Mouse (Mus musculus) MEL (cell line): ENCODE data around the gene Nt5e. TPM values are rescaled to one million over a fixed set of nuclear protein-coding genes. Genes with fewer than 3 reads are reported as not detected.

Experiments
- DNase-seq: peaks from one replicate; pipeline ENCODE4 v3.0.0; 2011; ENCODE audit warnings: low read depth, low spot score
- H3K27ac ChIP-seq: 2 replicates; pipeline ENCODE4 v1.5.1; 2012; ENCODE audit warnings: low read depth, mild to moderate bottlenecking, control low read depth, low read length, moderate library complexity; ENCODE audit not compliant: control insufficient read depth
- H3K27me3 ChIP-seq, 2 experiments: fragments of 150-350 bp in 1 of 2; sonication (generic) in 1 of 2; 2 replicates each; pipeline ENCODE4 v1.6.1; 2012; ENCODE audit warnings: low read length in 2 of 2, mild to moderate bottlenecking in 2 of 2, improper control_type of control experiment in 1 of 2, moderate library complexity in 1 of 2; ENCODE audit not compliant: insufficient read depth in 2 of 2, control insufficient read depth in 1 of 2
- H3K36me3 ChIP-seq, 2 experiments: 2 replicates each; pipeline ENCODE4 v1.6.1; 2012 to 2014; ENCODE audit warnings: low read length in 2 of 2, improper control_type of control experiment in 1 of 2, inconsistent platforms in 1 of 2, mild to moderate bottlenecking in 1 of 2; ENCODE audit not compliant: insufficient read depth in 2 of 2, control insufficient read depth in 1 of 2
- H3K4me1 ChIP-seq, 2 experiments: fragments of 150-350 bp in 1 of 2; sonication (generic) in 1 of 2; 2 replicates each; pipeline ENCODE4 v1.6.1; 2012; ENCODE audit warnings: low read length in 2 of 2, improper control_type of control experiment in 1 of 2, mild to moderate bottlenecking in 1 of 2; ENCODE audit not compliant: insufficient read depth in 2 of 2, control insufficient read depth in 1 of 2
- H3K4me3 ChIP-seq, 2 experiments: fragments of 150-350 bp in 1 of 2; sonication (generic) in 1 of 2; 2 replicates each; pipeline ENCODE4 v1.5.1; 2012; ENCODE audit warnings: low read depth in 2 of 2, low read length in 2 of 2, mild to moderate bottlenecking in 2 of 2, moderate library complexity in 2 of 2, control low read depth in 1 of 2, improper control_type of control experiment in 1 of 2; ENCODE audit not compliant: control insufficient read depth in 1 of 2, insufficient read depth in 1 of 2
- H3K79me2 ChIP-seq: 2 replicates; pipeline ENCODE4 v1.6.1; 2012; ENCODE audit warnings: mild to moderate bottlenecking, low read length, moderate library complexity; ENCODE audit not compliant: control insufficient read depth, poor library complexity, insufficient read depth
- H3K9ac ChIP-seq: 2 replicates; pipeline ENCODE4 v1.6.1; 2012; ENCODE audit warnings: low read depth, mild to moderate bottlenecking, control low read depth, low read length, moderate library complexity; ENCODE audit not compliant: control insufficient read depth, poor library complexity, severe bottlenecking
- H3K9me3 ChIP-seq: fragments of 150-350 bp; sonication (generic); replicated peaks from 2 replicates; pipeline ENCODE4 v1.6.1; 2012; ENCODE audit warnings: mild to moderate bottlenecking, low read length, improper control_type of control experiment, moderate library complexity; ENCODE audit not compliant: insufficient read depth
- BHLHE40 ChIP-seq: IDR thresholded peaks from 2 replicates; pipeline ENCODE4 v1.6.1; 2012; ENCODE audit warnings: low read depth, mild to moderate bottlenecking, inconsistent platforms, low read length, improper control_type of control experiment, borderline replicate concordance
- CHD1 ChIP-seq: IDR thresholded peaks from 2 replicates; pipeline ENCODE4 v1.6.1; 2012; ENCODE audit warnings: low read depth, mild to moderate bottlenecking, inconsistent platforms, low read length, improper control_type of control experiment
- CHD2 ChIP-seq: IDR thresholded peaks from 2 replicates; pipeline ENCODE4 v1.6.1; 2011; ENCODE audit warnings: low read length, improper control_type of control experiment
- CTCF ChIP-seq, 3 experiments: IDR thresholded peaks in 2 of 3; conservative IDR thresholded peaks in 1 of 3; 2 replicates each; pipeline ENCODE4 v1.5.1; 2011 to 2012; ENCODE audit warnings: low read length in 3 of 3, low read depth in 2 of 3, mild to moderate bottlenecking in 2 of 3, improper control_type of control experiment in 1 of 3, inconsistent platforms in 1 of 3, mixed read lengths in 1 of 3, moderate library complexity in 1 of 3; ENCODE audit not compliant: control insufficient read depth in 1 of 3, insufficient read depth in 1 of 3, poor library complexity in 1 of 3, severe bottlenecking in 1 of 3
- E2F4 ChIP-seq: IDR thresholded peaks from 2 replicates; pipeline ENCODE4 v1.6.1; 2011; ENCODE audit warnings: low read depth, low read length, improper control_type of control experiment, borderline replicate concordance
- ELF1 ChIP-seq: IDR thresholded peaks from 2 replicates; pipeline ENCODE4 v1.6.1; 2014; ENCODE audit warnings: low read depth, mild to moderate bottlenecking, inconsistent platforms, low read length, improper control_type of control experiment, moderate library complexity
- EP300 ChIP-seq, 2 experiments: IDR thresholded peaks; 2 replicates each; pipeline ENCODE4 v1.6.1; 2011; ENCODE audit warnings: improper control_type of control experiment in 2 of 2, low read length in 2 of 2, low read depth in 1 of 2, mild to moderate bottlenecking in 1 of 2
- ETS1 ChIP-seq: IDR thresholded peaks from 2 replicates; pipeline ENCODE4 v1.6.1; 2012; ENCODE audit warnings: low read depth, mild to moderate bottlenecking, inconsistent platforms, low read length, improper control_type of control experiment, moderate library complexity
- GABPA ChIP-seq: IDR thresholded peaks from 2 replicates; pipeline ENCODE4 v1.6.1; 2012; ENCODE audit warnings: low read depth, mild to moderate bottlenecking, inconsistent platforms, low read length, improper control_type of control experiment, moderate library complexity
- GATA1 ChIP-seq: IDR thresholded peaks from 2 replicates; pipeline ENCODE4 v1.6.1; 2011; ENCODE audit warnings: low read depth, low read length, improper control_type of control experiment
- HCFC1 ChIP-seq: IDR thresholded peaks from 2 replicates; pipeline ENCODE4 v1.6.1; 2012; ENCODE audit warnings: low read depth, mild to moderate bottlenecking, inconsistent platforms, low read length, improper control_type of control experiment, moderate library complexity
- JUND ChIP-seq: IDR thresholded peaks from 2 replicates; pipeline ENCODE4 v1.6.1; 2011; ENCODE audit warnings: low read depth, mild to moderate bottlenecking, improper control_type of control experiment, low read length
- KAT2A ChIP-seq: conservative IDR thresholded peaks from 2 replicates; pipeline ENCODE4 v1.6.1; 2012; ENCODE audit warnings: low read depth, low read length, improper control_type of control experiment, inconsistent platforms
- MAFK ChIP-seq: IDR thresholded peaks from 2 replicates; pipeline ENCODE4 v1.6.1; 2011; ENCODE audit warnings: low read depth, mild to moderate bottlenecking, low read length, improper control_type of control experiment, borderline replicate concordance
- MAX ChIP-seq: IDR thresholded peaks from 2 replicates; pipeline ENCODE4 v1.6.1; 2011; ENCODE audit warnings: low read length, improper control_type of control experiment
- MAZ ChIP-seq: IDR thresholded peaks from 2 replicates; pipeline ENCODE4 v1.6.1; 2012; ENCODE audit warnings: low read depth, mild to moderate bottlenecking, inconsistent platforms, low read length, improper control_type of control experiment
- MEF2A ChIP-seq: IDR thresholded peaks from 2 replicates; pipeline ENCODE4 v1.6.1; 2014; ENCODE audit warnings: low read depth, mild to moderate bottlenecking, inconsistent platforms, low read length, improper control_type of control experiment; ENCODE audit not compliant: poor library complexity, insufficient replicate concordance, severe bottlenecking; ENCODE audit errors: extremely low read depth
- MXI1 ChIP-seq: IDR thresholded peaks from 2 replicates; pipeline ENCODE4 v1.6.1; 2011; ENCODE audit warnings: mild to moderate bottlenecking, low read depth, low read length, improper control_type of control experiment
- MYB ChIP-seq: IDR thresholded peaks from 2 replicates; pipeline ENCODE4 v1.6.1; 2011; ENCODE audit warnings: mild to moderate bottlenecking, low read depth, low read length, improper control_type of control experiment
- MYC ChIP-seq: IDR thresholded peaks from 2 replicates; pipeline ENCODE4 v1.6.1; 2011; ENCODE audit warnings: low read depth, mild to moderate bottlenecking, low read length, improper control_type of control experiment, moderate library complexity
- NELFE ChIP-seq: IDR thresholded peaks from 2 replicates; pipeline ENCODE4 v1.6.1; 2011; ENCODE audit warnings: low read depth, low read length, improper control_type of control experiment
- NRF1 ChIP-seq: IDR thresholded peaks from 2 replicates; pipeline ENCODE4 v1.6.1; 2014; ENCODE audit warnings: low read depth, mild to moderate bottlenecking, inconsistent platforms, low read length, improper control_type of control experiment, moderate library complexity; ENCODE audit not compliant: poor library complexity, insufficient read depth, severe bottlenecking
- POLR2A ChIP-seq, 2 experiments: IDR thresholded peaks; 2 replicates each; pipeline ENCODE4 v1.6.1; 2011 to 2012; ENCODE audit warnings: low read length in 2 of 2, mild to moderate bottlenecking in 2 of 2, control low read depth in 1 of 2, improper control_type of control experiment in 1 of 2, low read depth in 1 of 2, moderate library complexity in 1 of 2; ENCODE audit not compliant: control insufficient read depth in 1 of 2, insufficient read depth in 1 of 2, poor library complexity in 1 of 2
- POLR2AphosphoS2 ChIP-seq: IDR thresholded peaks from 2 replicates; pipeline ENCODE4 v1.6.1; 2011; ENCODE audit warnings: low read length, improper control_type of control experiment
- POLR2AphosphoS5 ChIP-seq: IDR thresholded peaks from 2 replicates; pipeline ENCODE4 v1.6.1; 2012; ENCODE audit warnings: low read depth, borderline replicate concordance, mild to moderate bottlenecking, inconsistent platforms, low read length, moderate library complexity, mixed read lengths
- RCOR1 ChIP-seq: IDR thresholded peaks from 2 replicates; pipeline ENCODE4 v1.6.1; 2012; ENCODE audit warnings: low read depth, mild to moderate bottlenecking, inconsistent platforms, low read length, improper control_type of control experiment
- SIN3A ChIP-seq: IDR thresholded peaks from 2 replicates; pipeline ENCODE4 v1.6.1; 2012; ENCODE audit warnings: low read length, improper control_type of control experiment, inconsistent platforms
- SMC3 ChIP-seq: IDR thresholded peaks from 2 replicates; pipeline ENCODE4 v1.6.1; 2011; ENCODE audit warnings: low read depth, low read length, improper control_type of control experiment
- TAL1 ChIP-seq: IDR thresholded peaks from 2 replicates; pipeline ENCODE4 v1.6.1; 2012; ENCODE audit warnings: mild to moderate bottlenecking, inconsistent platforms, low read length, moderate library complexity, mixed read lengths
- TBP ChIP-seq: IDR thresholded peaks from 2 replicates; pipeline ENCODE4 v1.8.0; 2011; ENCODE audit warnings: low read depth, low read length, improper control_type of control experiment
- TCF12 ChIP-seq: IDR thresholded peaks from 2 replicates; pipeline ENCODE4 v1.6.1; 2014; ENCODE audit warnings: low read depth, mild to moderate bottlenecking, inconsistent platforms, low read length, improper control_type of control experiment, moderate library complexity
- UBTF ChIP-seq: IDR thresholded peaks from 2 replicates; pipeline ENCODE4 v1.6.1; 2012; ENCODE audit warnings: low read depth, mild to moderate bottlenecking, inconsistent platforms, low read length, improper control_type of control experiment, moderate library complexity, borderline replicate concordance; ENCODE audit not compliant: insufficient read depth
- USF1 ChIP-seq: IDR thresholded peaks from 2 replicates; pipeline ENCODE4 v1.6.1; 2014; ENCODE audit warnings: low read depth, mild to moderate bottlenecking, inconsistent platforms, low read length, improper control_type of control experiment, moderate library complexity
- USF2 ChIP-seq, 2 experiments: IDR thresholded peaks; 2 replicates each; pipeline ENCODE4 v1.6.1; 2011 to 2012; ENCODE audit warnings: improper control_type of control experiment in 2 of 2, low read length in 2 of 2, borderline replicate concordance in 1 of 2, inconsistent platforms in 1 of 2, low read depth in 1 of 2, mild to moderate bottlenecking in 1 of 2; ENCODE audit not compliant: insufficient read depth in 1 of 2
- ZC3H11A ChIP-seq: IDR thresholded peaks from 2 replicates; pipeline ENCODE4 v1.6.1; 2012; ENCODE audit warnings: low read depth, mild to moderate bottlenecking, inconsistent platforms, low read length, improper control_type of control experiment
- ZKSCAN1 ChIP-seq: IDR thresholded peaks from 2 replicates; pipeline ENCODE4 v1.6.1; 2012; ENCODE audit warnings: low read depth, mild to moderate bottlenecking, inconsistent platforms, low read length, improper control_type of control experiment, moderate library complexity
- ZNF384 ChIP-seq: IDR thresholded peaks from 2 replicates; pipeline ENCODE4 v1.6.1; 2012; ENCODE audit warnings: low read depth, mild to moderate bottlenecking, inconsistent platforms, low read length, improper control_type of control experiment
- polyA plus RNA-seq, 2 experiments: library from polyadenylated mRNA; stranded (reverse) in 1 of 2; unstranded in 1 of 2; fragments of >175 nt in 1 of 2; fragments of >200 nt in 1 of 2; gene quantifications; 2 replicates each; pipeline versions ENCODE4 v1.2.1 to v1.2.4; 2012; ENCODE audit warnings: low replicate concordance in 2 of 2, low read depth in 1 of 2; ENCODE audit not compliant: insufficient read length in 2 of 2, insufficient read depth in 1 of 2, missing spikeins in 1 of 2
- total RNA-seq: library from RNA; depleted of rRNA; stranded (reverse); fragments of 300-350 nt; gene quantifications from 2 replicates; pipeline ENCODE4 v1.2.3, GENCODE M21; 2012

Gene Nt5e
- total and polyA plus RNA-seq, 3 experiments, result 0.12 to 0.19 TPM; not detected in 1

DNA sequence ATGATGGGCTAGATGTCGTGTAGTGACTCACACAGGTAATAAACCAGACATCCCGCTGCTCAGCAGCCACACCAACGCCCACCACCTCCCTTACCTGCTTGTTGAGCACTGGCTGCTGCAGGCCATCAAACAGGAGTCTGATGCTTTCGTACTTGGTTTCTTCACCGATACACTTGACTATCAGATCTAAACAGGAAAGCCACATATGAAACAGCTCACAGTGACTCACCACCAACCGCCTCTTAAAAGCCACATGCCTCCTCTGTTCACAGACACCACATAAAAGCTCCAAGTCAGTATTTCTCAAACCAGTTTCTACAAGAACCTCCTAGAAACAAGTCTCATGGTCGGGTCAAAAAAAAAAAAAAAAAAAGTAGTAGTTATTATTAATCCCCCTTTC lies 53.1 kb downstream of the Nt5e start:
- Histone ChIP-seq H3K36me3 (peaks cover 4 to 24% of the 10 kb centered on the region in 2 experiments), H3K9ac (no peak overlapping the region), H3K27ac (peak overlapping the region; percentile 68), H3K79me2 (no peaks in the 10 kb centered on the region), H3K27me3 (no peaks in the 10 kb centered on the region), H3K4me1 (peaks cover 16 to 22% of the 10 kb centered on the region in 2 experiments), H3K9me3 (no peaks in the 10 kb centered on the region), H3K4me3 (no peak overlapping the region; a peak in 1 of 4 replicates)
- DNase-seq, result peak; percentile 93
- TF ChIP-seq ZKSCAN1, result no peak
- no peak; the same call in none of the 2 replicates for TF ChIP-seq MXI1
- TF ChIP-seq EP300 (IDR thresholded peaks at IDR 0.05; ENCODE audit: low read depth in 1 of 2, low read length in 2 of 2), result peak; percentile 96
- 0 out of 2 replicates have a peak, but pooled peaks have one; percentile 49 for TF ChIP-seq POLR2AphosphoS5
- TF ChIP-seq CHD1, result no peak
- TF ChIP-seq E2F4, result no peak
- peak; percentile 69; the same call in 1 of the 2 replicates for TF ChIP-seq TBP
- TF ChIP-seq KAT2A, result no peak
- no peak for TF ChIP-seq CHD2
- TF ChIP-seq BHLHE40, result no peak
- no peak for TF ChIP-seq CTCF (IDR thresholded peaks at IDR 0.05 in 2 of 3, conservative IDR thresholded peaks at IDR 0.05 in 1 of 3; ENCODE audit: control insufficient read depth in 1 of 3, insufficient read depth in 1 of 3, low read depth in 2 of 3, low read length in 3 of 3, poor library complexity in 1 of 3, severe bottlenecking in 1 of 3)
- TF ChIP-seq JUND, result peak; percentile 85; the same call in 1 of the 2 replicates
- peak; percentile 84 for TF ChIP-seq TCF12
- TF ChIP-seq POLR2A (IDR thresholded peaks at IDR 0.05; ENCODE audit: control insufficient read depth in 1 of 2, insufficient read depth in 1 of 2, low read depth in 1 of 2, low read length in 2 of 2, poor library complexity in 1 of 2), result peak in 1 of 2 experiments; percentile 40; a peak in 2 of 4 replicates
- TF ChIP-seq ELF1, result no peak
- TF ChIP-seq UBTF, result no peak
- TF ChIP-seq MYB, result peak; percentile 95
- no peak for TF ChIP-seq HCFC1
- no peak for TF ChIP-seq USF2 (IDR thresholded peaks at IDR 0.05; ENCODE audit: borderline replicate concordance in 1 of 2, insufficient read depth in 1 of 2, low read depth in 1 of 2, low read length in 2 of 2)
- peak; percentile 67; the same call in 1 of the 2 replicates for TF ChIP-seq RCOR1
- TF ChIP-seq TAL1, result peak; percentile 46
- TF ChIP-seq SMC3, result no peak
- TF ChIP-seq ZNF384, result peak; percentile 79
- TF ChIP-seq SIN3A, result peak; percentile 61; the same call in 1 of the 2 replicates
- TF ChIP-seq ETS1, result peak; percentile 87
- peak; percentile 61; the same call in 1 of the 2 replicates for TF ChIP-seq MAFK
- no peak for TF ChIP-seq NRF1
- no peak for TF ChIP-seq MEF2A
- no peak for TF ChIP-seq USF1
- peak; percentile 76 for TF ChIP-seq GATA1
- TF ChIP-seq NELFE, result no peak
- no peak for TF ChIP-seq ZC3H11A
- peak; percentile 87 for TF ChIP-seq MYC
- TF ChIP-seq MAX, result peak; percentile 76
- no peak for TF ChIP-seq MAZ
- 0 out of 2 replicates have a peak, but pooled peaks have one; percentile 23 for TF ChIP-seq POLR2AphosphoS2
- TF ChIP-seq GABPA, result peak; percentile 96
